Mouse (Mus musculus) lung, embryonic 16.5 days (tissue): ENCODE measurements around the gene Olfr971. TPM values are rescaled to one million over a fixed set of nuclear protein-coding genes. Genes with fewer than 3 reads are reported as not detected.
"Not testable (repeated sequence)": the region's sequence is repeated elsewhere in the genome, so short reads cannot be mapped to it uniquely, and the experiment has no call there.

Experiments
- ATAC-seq: fragments of 200-750 bp; cut with Nextera tagmentation; 2 replicates; pipeline ENCODE4 v1.8.0; 2017; ENCODE audit warnings: low read depth, mild to moderate bottlenecking, moderate library complexity
- H3K27ac ChIP-seq: fragments of 300-500 bp; sonication (generic); 2 replicates; pipeline ENCODE4 v1.5.1; 2014; ENCODE audit warnings: mild to moderate bottlenecking, control low read depth, low read length
- H3K27me3 ChIP-seq: fragments of 300-500 bp; sonication (generic); 2 replicates; pipeline ENCODE4 v1.6.1; 2014; ENCODE audit warnings: low read depth, low read length, mixed read lengths; ENCODE audit not compliant: control insufficient read depth, insufficient read depth
- H3K36me3 ChIP-seq: fragments of 300-500 bp; sonication (generic); 2 replicates; pipeline ENCODE4 v1.6.1; 2014; ENCODE audit warnings: low read length; ENCODE audit not compliant: control insufficient read depth, insufficient read depth
- H3K4me1 ChIP-seq: fragments of 300-500 bp; sonication (generic); replicated peaks from 2 replicates; pipeline ENCODE4 v1.6.1; 2014; ENCODE audit warnings: low read length, mixed read lengths; ENCODE audit not compliant: control insufficient read depth, insufficient read depth
- H3K4me2 ChIP-seq: fragments of 300-500 bp; sonication (generic); 2 replicates; pipeline ENCODE4 v1.6.1; 2014; ENCODE audit warnings: low read depth, low read length, control low read depth
- H3K4me3 ChIP-seq: fragments of 300-500 bp; sonication (generic); 2 replicates; pipeline ENCODE4 v1.5.1; 2014; ENCODE audit warnings: mild to moderate bottlenecking, low read length, control low read depth
- H3K9ac ChIP-seq: fragments of 300-500 bp; sonication (generic); 2 replicates; pipeline ENCODE4 v1.6.1; 2014; ENCODE audit warnings: low read length, control low read depth
- H3K9me3 ChIP-seq: fragments of 300-500 bp; sonication (generic); 2 replicates; pipeline ENCODE4 v1.6.1; 2016; ENCODE audit warnings: low read length; ENCODE audit not compliant: control insufficient read depth
- WGBS: fragments of 180-500 bp; shearing (Covaris S2); extraction: QIAGEN DNeasy Blood & Tissue Kit; methylation state at CpG from one replicate; pipeline ENCODE4 v1.1.7; 2014; 5-methylcytosine and 5-hydroxymethylcytosine counted together
- polyA plus RNA-seq: library from polyadenylated mRNA; unstranded; fragments of >200 nt; fragmentation: Nextera tagmentation; extraction: Ambion mirVana; gene quantifications from 2 replicates; pipeline ENCODE4 v1.2.1, GENCODE M21; 2015

Gene Olfr971
- not detected in 2 replicates for polyA plus RNA-seq

- ATAC-seq: not testable (repeated sequence)
- 83% methylated on average over 1 of the region's 2 CpGs for WGBS
These were observed at the start of gene Olfr971 for GRCm38 (mm10) chr9:39836576-39836975. TSS of gene Olfr971 (plus strand) at chr9:39836876.

GRCm38 (mm10) chr9:39790558-39790957 lies 46.1 kb upstream of the Olfr971 start, which contains the start of gene Olfr969:
TSS of gene Olfr969 (plus strand) at chr9:39790945.
- no peaks in the 10 kb centered on the region for H3K36me3 ChIP-seq
- H3K4me2 ChIP-seq: no peak within 1 kb of the TSS
- H3K9ac ChIP-seq: no peak within 1 kb of the TSS
- H3K27me3 ChIP-seq: no peaks in the 10 kb centered on the region
- WGBS: 67% methylated on average over 2 of the region's 2 CpGs
- no peak within 1 kb of the TSS for H3K27ac ChIP-seq
- ATAC-seq: no peak
- no peak within 1 kb of the TSS for H3K4me3 ChIP-seq
- H3K9me3 ChIP-seq: no peaks in the 10 kb centered on the region
- no peaks in the 10 kb centered on the region for H3K4me1 ChIP-seq

More at GRCm38 (mm10) chr9:39836576-39836975, at the start of gene Olfr971:
- not testable (repeated sequence) for H3K9me3 ChIP-seq, H3K4me2 ChIP-seq, H3K36me3 ChIP-seq, H3K9ac ChIP-seq, H3K4me3 ChIP-seq, H3K27me3 ChIP-seq, H3K4me1 ChIP-seq, H3K27ac ChIP-seq

- WGBS: 67% methylated on average over 4 of the region's 4 CpGs
- Histone ChIP-seq H3K4me1 (no peaks in the 10 kb centered on the region), H3K4me3 (no peak within 1 kb of the TSS), H3K27ac (no peak within 1 kb of the TSS), H3K27me3 (no peaks in the 10 kb centered on the region), H3K9ac (no peak within 1 kb of the TSS), H3K9me3 (no peaks in the 10 kb centered on the region), H3K4me2 (no peak within 1 kb of the TSS), H3K36me3 (no peaks in the 10 kb centered on the region)
- ATAC-seq: no peak
These were observed 28.1 kb upstream of the Olfr971 start, which contains the start of gene Olfr970 for GRCm38 (mm10) chr9:39808560-39808959. TSS of gene Olfr970 (plus strand) at chr9:39808860.

GRCm38 (mm10) chr9:39866122-39866521 lies 29.4 kb downstream of the Olfr971 start, which contains the start of gene Olfr972:
TSS of gene Olfr972 (plus strand) at chr9:39866422.
- Histone ChIP-seq H3K27me3 (no peaks in the 10 kb centered on the region), H3K36me3 (no peaks in the 10 kb centered on the region), H3K4me3 (no peak within 1 kb of the TSS), H3K4me2 (no peak within 1 kb of the TSS), H3K9ac (no peak within 1 kb of the TSS), H3K4me1 (no peaks in the 10 kb centered on the region), H3K27ac (no peak within 1 kb of the TSS), H3K9me3 (no peaks in the 10 kb centered on the region)
- ATAC-seq: no peak
- 62% methylated on average over 2 of the region's 2 CpGs for WGBS

GRCm38 (mm10) chr9:39871986-39872385 lies 35.3 kb downstream of the Olfr971 start:
- H3K4me3 ChIP-seq, H3K27ac ChIP-seq, H3K4me2 ChIP-seq, H3K9me3 ChIP-seq, H3K4me1 ChIP-seq, H3K27me3 ChIP-seq, ATAC-seq, H3K36me3 ChIP-seq, H3K9ac ChIP-seq: not testable (repeated sequence)
- WGBS: 68% methylated on average over 1 of the region's 1 CpGs

GRCm38 (mm10) chr9:39877541-39878396 lies 41.1 kb downstream of the Olfr971 start:
- H3K36me3 ChIP-seq, H3K4me1 ChIP-seq, H3K27me3 ChIP-seq, H3K4me2 ChIP-seq, H3K27ac ChIP-seq, H3K9me3 ChIP-seq, H3K9ac ChIP-seq, H3K4me3 ChIP-seq, ATAC-seq: not testable (repeated sequence)
- WGBS: no CpG with 5 or more reads among the region's 4 CpGs

Other genes with a start within 250 kb of the Olfr971 start
- gene AW551984, start 232.5 kb upstream of the Olfr971 start, polyA plus RNA-seq: 7.8 and 9.6 TPM in 2 replicates
- gene Olfr148, start 226.2 kb upstream of the Olfr971 start, polyA plus RNA-seq: not detected in 2 replicates
- gene Olfr960, start 215.5 kb upstream of the Olfr971 start, polyA plus RNA-seq: not detected in 2 replicates
- not detected in 2 replicates for gene Olfr961, start 191.8 kb upstream of the Olfr971 start, polyA plus RNA-seq
- gene Olfr963, start 169.7 kb upstream of the Olfr971 start, polyA plus RNA-seq: not detected in 2 replicates
- not detected in 2 replicates for gene Olfr149, start 129.8 kb upstream of the Olfr971 start, polyA plus RNA-seq
- not detected in 2 replicates for gene Olfr965, start 125.5 kb upstream of the Olfr971 start, polyA plus RNA-seq
- gene Olfr150, start 105.9 kb upstream of the Olfr971 start, polyA plus RNA-seq: not detected in 2 replicates
- not detected in 2 replicates for gene Olfr967, start 90.6 kb upstream of the Olfr971 start, polyA plus RNA-seq
- gene Olfr968, start 53.6 kb upstream of the Olfr971 start, polyA plus RNA-seq: not detected in 2 replicates
- not detected in 2 replicates for gene Olfr969, start 45.9 kb upstream of the Olfr971 start, polyA plus RNA-seq
- not detected in 2 replicates for gene Olfr970, start 28.0 kb upstream of the Olfr971 start, polyA plus RNA-seq
- gene Olfr972, start 29.5 kb downstream of the Olfr971 start, polyA plus RNA-seq: not detected in 2 replicates
- gene Olfr229, start 70.5 kb downstream of the Olfr971 start, polyA plus RNA-seq: not detected in 2 replicates
- gene Olfr974, start 100.6 kb downstream of the Olfr971 start, polyA plus RNA-seq: not detected in 2 replicates
- gene Olfr975, start 115.2 kb downstream of the Olfr971 start, polyA plus RNA-seq: not detected in 2 replicates
- not detected in 2 replicates for gene Olfr976, start 124.3 kb downstream of the Olfr971 start, polyA plus RNA-seq
- not detected in 2 replicates for gene Olfr978, start 155.2 kb downstream of the Olfr971 start, polyA plus RNA-seq
- gene Olfr979, start 166.6 kb downstream of the Olfr971 start, polyA plus RNA-seq: not detected in 2 replicates
- not detected in 2 replicates for gene Olfr980, start 172.7 kb downstream of the Olfr971 start, polyA plus RNA-seq
- gene Olfr981, start 184.6 kb downstream of the Olfr971 start, polyA plus RNA-seq: not detected in 2 replicates
- not detected in 2 replicates for gene Olfr982, start 237.0 kb downstream of the Olfr971 start, polyA plus RNA-seq